Mouse (Mus musculus) stomach, embryonic 16.5 days (tissue): Measurements from ENCODE around the gene Pigq. TPM values are rescaled to one million over a fixed set of nuclear protein-coding genes. Genes with fewer than 3 reads are reported as not detected.

Experiments
- ATAC-seq: fragments of 200-750 bp; cut with Nextera tagmentation; 2 replicates; pipeline ENCODE4 v1.8.0; 2017; ENCODE audit warnings: moderate number of reproducible peaks, moderate TSS enrichment; ENCODE audit not compliant: insufficient read depth, low FRiP score
- H3K27ac ChIP-seq: fragments of 300-500 bp; sonication (generic); 2 replicates; pipeline ENCODE4 v1.5.1; 2014; ENCODE audit warnings: low read length
- H3K27me3 ChIP-seq: fragments of 300-500 bp; sonication (generic); 2 replicates; pipeline ENCODE4 v1.6.1; 2014; ENCODE audit warnings: low read length, control low read depth, mixed read lengths; ENCODE audit not compliant: control insufficient read depth, insufficient read depth
- H3K36me3 ChIP-seq: fragments of 300-500 bp; sonication (generic); 2 replicates; pipeline ENCODE4 v1.6.1; 2014; ENCODE audit warnings: low read length; ENCODE audit not compliant: control insufficient read depth, insufficient read depth
- H3K4me1 ChIP-seq: fragments of 300-500 bp; sonication (generic); 2 replicates; pipeline ENCODE4 v1.6.1; 2014; ENCODE audit warnings: low read length, control low read depth, mixed read lengths; ENCODE audit not compliant: control insufficient read depth, insufficient read depth
- H3K4me2 ChIP-seq: fragments of 300-500 bp; sonication (generic); 2 replicates; pipeline ENCODE4 v1.6.1; 2014; ENCODE audit warnings: low read depth, low read length, mixed read lengths
- H3K4me3 ChIP-seq: fragments of 300-500 bp; sonication (generic); replicated peaks from 2 replicates; pipeline ENCODE4 v1.5.1; 2014; ENCODE audit warnings: mild to moderate bottlenecking, low read length
- H3K9ac ChIP-seq: fragments of 300-500 bp; sonication (generic); 2 replicates; pipeline ENCODE4 v1.6.1; 2014; ENCODE audit warnings: low read length
- H3K9me3 ChIP-seq: fragments of 300-500 bp; sonication (generic); replicated peaks from 2 replicates; pipeline ENCODE4 v1.6.1; 2016; ENCODE audit warnings: low read length, control low read depth; ENCODE audit not compliant: control insufficient read depth
- WGBS: fragments of 180-500 bp; shearing (Covaris S2); extraction: QIAGEN DNeasy Blood & Tissue Kit; methylation state at CpG from one replicate; pipeline ENCODE4 v1.1.7; 2014; 5-methylcytosine and 5-hydroxymethylcytosine counted together
- polyA plus RNA-seq: library from polyadenylated mRNA; unstranded; fragments of >200 nt; fragmentation: Nextera tagmentation; extraction: Ambion mirVana; gene quantifications from 2 replicates; pipeline ENCODE4 v1.2.1, GENCODE M21; 2015

Gene Pigq
- polyA plus RNA-seq, 1 experiment from 2014 or later, result 57.2 TPM

DNA sequence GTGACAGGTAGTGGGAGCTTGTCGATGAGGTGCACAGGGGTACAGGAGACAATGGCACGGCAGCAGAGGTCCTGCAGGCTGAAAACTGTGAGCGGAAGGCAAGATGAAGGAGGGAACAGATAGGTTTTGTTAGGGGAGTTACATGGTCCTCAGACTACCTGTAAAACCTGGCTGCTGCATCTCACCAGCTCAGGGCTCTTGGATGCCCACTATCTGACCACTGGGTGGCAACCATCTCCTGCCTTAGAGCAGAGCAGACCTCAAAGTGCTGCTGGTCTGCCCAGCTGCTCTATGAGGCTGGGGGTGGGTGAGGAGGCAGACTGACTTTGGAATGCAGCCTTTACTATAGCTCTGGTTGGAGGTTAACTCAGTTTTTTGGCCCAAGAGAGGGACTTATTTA, 60.9 kb downstream of the Pigq start:
- Histone ChIP-seq H3K27me3 (no peaks in the 10 kb centered on the region), H3K9me3 (no peaks in the 10 kb centered on the region), H3K27ac (no peak overlapping the region), H3K9ac (no peak overlapping the region), H3K4me1 (peaks cover 13% of the 10 kb centered on the region; the same call in 1 of the 2 replicates), H3K4me3 (no peak overlapping the region), H3K36me3 (peaks cover 8% of the 10 kb centered on the region), H3K4me2 (no peak overlapping the region)
- ATAC-seq, result no peak
- WGBS, result 90% methylated on average over 3 of the region's 3 CpGs

DNA sequence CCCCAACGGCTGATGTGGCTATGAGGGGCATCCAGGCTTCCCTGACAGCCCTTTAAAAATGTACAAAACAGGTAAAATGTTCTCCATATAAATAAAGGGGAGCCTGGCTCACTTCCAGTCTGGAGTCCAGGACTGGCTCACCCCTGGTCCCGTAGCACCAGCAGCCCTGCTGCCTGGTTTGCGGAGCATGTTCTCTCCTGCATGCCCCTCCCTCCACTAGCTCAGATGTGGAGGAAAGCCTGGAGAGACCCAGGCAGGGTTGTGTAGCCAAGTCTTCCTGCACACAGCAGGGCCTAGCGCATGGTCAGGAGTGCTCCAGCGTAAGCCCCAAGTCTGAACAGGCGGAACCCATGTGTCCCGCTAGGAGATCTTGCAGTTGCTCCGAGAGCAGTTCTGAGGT, 61.5 kb downstream of the Pigq start:
- Histone ChIP-seq H3K27me3 (no peaks in the 10 kb centered on the region), H3K27ac (no peak overlapping the region), H3K4me1 (peaks cover 13% of the 10 kb centered on the region; the same call in 1 of the 2 replicates), H3K9me3 (no peaks in the 10 kb centered on the region), H3K4me3 (no peak overlapping the region), H3K4me2 (no peak overlapping the region), H3K9ac (no peak overlapping the region), H3K36me3 (peaks cover 8% of the 10 kb centered on the region)
- WGBS, result 89% methylated on average over 8 of the region's 8 CpGs
- ATAC-seq, result no peak

DNA sequence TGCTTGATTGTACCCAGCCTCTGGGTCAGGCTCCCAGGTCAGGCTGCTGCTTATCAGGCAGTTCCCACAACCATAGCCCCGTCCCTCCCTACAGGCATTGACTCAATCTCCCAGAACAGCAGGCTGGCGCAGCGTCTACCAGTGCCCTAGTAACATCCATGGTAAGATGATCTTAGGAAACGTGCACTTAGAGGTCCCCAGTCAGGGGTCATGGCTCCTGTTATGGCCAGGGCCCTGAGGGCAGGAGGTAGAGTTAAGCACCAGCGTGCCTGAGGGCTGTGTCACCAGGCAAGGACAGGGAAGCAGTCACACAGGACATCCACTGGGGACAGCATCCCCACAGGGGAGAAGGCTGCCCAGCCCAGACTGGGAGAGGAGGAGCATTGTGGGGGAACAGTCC, 62.4 kb downstream of the Pigq start:
- Histone ChIP-seq H3K9ac (no peak overlapping the region), H3K27me3 (no peaks in the 10 kb centered on the region), H3K4me2 (no peak overlapping the region), H3K4me1 (peaks cover 13% of the 10 kb centered on the region; the same call in 1 of the 2 replicates), H3K9me3 (no peaks in the 10 kb centered on the region), H3K4me3 (no peak overlapping the region), H3K36me3 (peaks cover 15% of the 10 kb centered on the region), H3K27ac (no peak overlapping the region)
- no peak for ATAC-seq
- 42% methylated on average over 5 of the region's 5 CpGs for WGBS

GRCm38 (mm10) chr17:25881691-25882090, 63.0 kb downstream of the Pigq start:
- no peak for ATAC-seq
- H3K36me3 ChIP-seq, result peaks cover 15% of the 10 kb centered on the region
- no peak overlapping the region for H3K4me3 ChIP-seq
- H3K9me3 ChIP-seq, result no peaks in the 10 kb centered on the region
- H3K27ac ChIP-seq, result no peak overlapping the region
- H3K4me2 ChIP-seq, result no peak overlapping the region
- no peak overlapping the region for H3K9ac ChIP-seq
- no peaks in the 10 kb centered on the region for H3K27me3 ChIP-seq
- WGBS, result 39% methylated on average over 4 of the region's 4 CpGs
- peaks cover 13% of the 10 kb centered on the region; the same call in 1 of the 2 replicates for H3K4me1 ChIP-seq

GRCm38 (mm10) chr17:25880913-25881641, 63.7 kb downstream of the Pigq start:
- WGBS, result 20% methylated on average over 5 of the region's 5 CpGs
- peaks cover 18% of the 10 kb centered on the region for H3K4me1 ChIP-seq
- no peaks in the 10 kb centered on the region for H3K27me3 ChIP-seq
- no peak overlapping the region for H3K4me2 ChIP-seq
- no peak overlapping the region for H3K27ac ChIP-seq
- H3K4me3 ChIP-seq, result no peak overlapping the region
- H3K9ac ChIP-seq, result no peak overlapping the region
- ATAC-seq, result no peak
- no peaks in the 10 kb centered on the region for H3K9me3 ChIP-seq
- H3K36me3 ChIP-seq, result peaks cover 15% of the 10 kb centered on the region

DNA sequence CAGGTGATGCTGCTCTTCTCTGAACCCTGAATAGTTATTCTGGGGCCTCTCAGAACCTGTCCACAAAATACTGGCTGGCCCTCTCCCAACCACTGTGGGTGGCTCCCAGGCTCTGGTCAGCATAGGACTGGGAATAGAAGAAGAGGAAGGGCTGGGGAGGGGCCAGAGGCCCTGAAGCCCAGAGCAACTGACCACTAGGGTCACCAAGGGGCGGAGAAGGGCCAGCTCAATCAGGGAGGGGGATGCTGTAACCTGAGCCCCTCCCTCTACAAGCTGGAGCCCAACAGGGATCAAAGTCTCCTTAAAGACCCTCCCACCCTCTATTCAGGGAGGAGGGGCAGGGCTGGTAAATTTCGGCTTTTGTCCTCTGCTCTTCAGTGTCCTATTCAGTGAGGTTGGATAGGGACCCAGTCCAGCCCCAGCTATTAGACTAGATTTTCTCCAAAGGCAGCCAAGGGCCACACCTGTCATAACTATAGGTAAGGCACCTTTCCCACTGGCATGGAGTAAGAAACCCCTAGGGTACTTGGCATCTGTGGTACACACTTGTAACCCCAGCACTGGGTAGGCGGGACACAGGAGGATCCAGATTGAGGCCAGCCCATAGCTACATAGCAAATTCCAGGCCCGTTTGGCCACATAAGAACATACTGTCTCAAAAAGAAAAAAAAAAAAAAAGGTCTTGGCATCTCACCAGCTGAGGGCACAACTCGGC, 64.4 kb downstream of the Pigq start, which contains the start of gene Wfikkn1:
Wfikkn1 (minus strand) TSS at position 663 of the 715 bp plus-strand sequence.
- H3K4me3 ChIP-seq, result no peak within 1 kb of the TSS
- no peak within 1 kb of the TSS for H3K27ac ChIP-seq
- no peak within 1 kb of the TSS for H3K4me2 ChIP-seq
- no peak within 1 kb of the TSS for H3K9ac ChIP-seq
- H3K27me3 ChIP-seq, result no peaks in the 10 kb centered on the region
- no peaks in the 10 kb centered on the region for H3K9me3 ChIP-seq
- H3K4me1 ChIP-seq, result peaks cover 21% of the 10 kb centered on the region
- no peak for ATAC-seq
- peaks cover 15% of the 10 kb centered on the region for H3K36me3 ChIP-seq
- WGBS, result 32% methylated on average over 5 of the region's 5 CpGs

DNA sequence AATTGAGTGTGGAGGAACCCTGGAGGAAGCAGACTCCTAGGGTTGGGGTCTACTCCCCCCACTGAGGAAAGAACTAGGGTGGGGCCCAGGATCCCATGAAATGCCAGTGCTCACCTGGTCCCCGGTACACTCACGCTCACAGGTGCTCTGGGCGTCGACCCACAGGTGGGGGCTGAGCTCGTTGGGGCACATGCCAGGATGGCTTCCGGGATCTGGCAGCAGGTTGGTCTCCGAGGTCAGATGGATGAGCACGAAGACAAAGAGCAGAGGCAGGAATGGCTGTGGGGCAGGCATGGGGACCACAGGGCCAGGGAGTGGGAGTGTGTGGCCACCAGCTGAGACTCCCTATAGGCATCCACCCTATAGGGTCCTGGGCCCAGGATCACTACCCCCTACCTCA, 65.0 kb downstream of the Pigq start:
- H3K4me1 ChIP-seq, result peaks cover 21% of the 10 kb centered on the region
- no peaks in the 10 kb centered on the region for H3K27me3 ChIP-seq
- no peak overlapping the region for H3K4me2 ChIP-seq
- H3K27ac ChIP-seq, result no peak overlapping the region
- no peaks in the 10 kb centered on the region for H3K9me3 ChIP-seq
- no peak for ATAC-seq
- H3K36me3 ChIP-seq, result peaks cover 15% of the 10 kb centered on the region
- no peak overlapping the region for H3K9ac ChIP-seq
- H3K4me3 ChIP-seq, result no peak overlapping the region
- 75% methylated on average over 8 of the region's 8 CpGs for WGBS

GRCm38 (mm10) chr17:25879261-25879660, 65.5 kb downstream of the Pigq start:
- 63% methylated on average over 4 of the region's 4 CpGs for WGBS
- H3K4me3 ChIP-seq, result no peak overlapping the region
- H3K4me2 ChIP-seq, result no peak overlapping the region
- H3K9ac ChIP-seq, result no peak overlapping the region
- H3K27ac ChIP-seq, result no peak overlapping the region
- peaks cover 25% of the 10 kb centered on the region for H3K4me1 ChIP-seq
- H3K27me3 ChIP-seq, result no peaks in the 10 kb centered on the region
- no peaks in the 10 kb centered on the region for H3K9me3 ChIP-seq
- no peak for ATAC-seq
- H3K36me3 ChIP-seq, result peaks cover 10% of the 10 kb centered on the region

DNA sequence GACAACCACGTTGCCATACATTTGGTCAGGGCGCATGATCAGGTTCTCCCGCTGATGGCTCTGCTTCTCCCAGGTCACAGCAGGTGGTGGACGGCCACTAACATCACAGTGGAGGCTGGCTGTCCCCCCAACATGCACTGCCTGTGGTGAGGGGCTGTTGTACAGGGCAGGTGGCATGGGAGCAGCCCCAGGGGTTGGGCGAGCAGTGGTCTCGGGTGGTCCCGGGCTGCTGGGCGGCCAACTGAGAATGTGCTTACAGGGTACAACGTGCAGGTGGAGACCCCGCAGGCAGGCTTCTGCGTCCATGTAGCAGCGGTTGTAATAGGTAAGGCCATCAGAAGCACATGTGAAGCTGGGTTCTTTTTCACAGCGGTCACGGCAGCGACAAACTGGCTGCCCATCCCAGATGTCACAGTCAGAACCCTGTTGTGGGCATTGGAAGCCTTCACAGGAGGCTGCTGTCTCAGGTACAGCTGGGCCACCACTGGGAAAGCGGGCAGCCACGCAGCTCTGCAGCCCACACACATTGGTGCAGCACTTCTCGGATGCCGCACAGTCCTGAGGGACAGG, 66.0 kb downstream of the Pigq start:
- no peak overlapping the region for H3K4me2 ChIP-seq
- peaks cover 10% of the 10 kb centered on the region for H3K36me3 ChIP-seq
- WGBS, result 92% methylated on average over 19 of the region's 19 CpGs
- no peak overlapping the region for H3K9ac ChIP-seq
- H3K4me1 ChIP-seq, result peaks cover 29% of the 10 kb centered on the region
- H3K27me3 ChIP-seq, result no peaks in the 10 kb centered on the region
- ATAC-seq, result no peak
- H3K27ac ChIP-seq, result no peak overlapping the region
- no peaks in the 10 kb centered on the region for H3K9me3 ChIP-seq
- no peak overlapping the region for H3K4me3 ChIP-seq
